Mouse (Mus musculus): ENCODE measurements around the gene Sorbs2. TPM values are rescaled to one million over a fixed set of nuclear protein-coding genes. Genes with fewer than 3 reads are reported as not detected.
"Not testable (repeated sequence)": the region's sequence is repeated elsewhere in the genome, so short reads cannot be mapped to it uniquely, and the experiment has no call there.

Sorbs2 gene
- polyA plus RNA-seq, 1 experiment from 2014 or later: 476 TPM

DNA sequence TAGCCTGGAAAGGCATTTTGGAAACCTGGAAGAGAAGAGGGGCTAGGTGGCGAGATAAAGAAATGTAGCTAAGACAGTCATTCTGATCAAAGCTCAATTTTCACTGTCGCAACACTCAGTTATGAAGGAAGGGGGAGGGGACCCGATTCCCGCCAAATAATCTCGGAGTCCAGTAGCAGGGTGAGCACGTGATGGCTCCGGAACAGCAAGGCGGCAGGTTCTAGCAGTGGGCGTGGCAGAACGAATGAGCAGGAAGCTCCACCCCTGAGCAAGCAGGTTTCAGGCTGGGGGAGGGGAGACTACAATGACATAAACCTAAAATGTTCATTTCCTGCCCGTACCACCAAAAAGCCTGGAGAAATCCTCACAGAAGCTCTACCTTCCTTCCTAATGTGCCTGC is 364.0 kb downstream of the Sorbs2 start:
- not testable (repeated sequence) for H3K36me3 ChIP-seq (ENCODE audit: control insufficient read depth, insufficient read depth, low read length); H3K9ac ChIP-seq (ENCODE audit: low read length); H3K9me3 ChIP-seq (ENCODE audit: control insufficient read depth, low read length); ATAC-seq (ENCODE audit: insufficient number of reproducible peaks, insufficient read depth, low FRiP score, low read depth); H3K4me2 ChIP-seq (ENCODE audit: low read length); H3K4me3 ChIP-seq (ENCODE audit: control insufficient read depth in 1 of 2, insufficient read depth in 1 of 2, low read depth in 1 of 2, low read length in 2 of 2); H3K27me3 ChIP-seq (ENCODE audit: control insufficient read depth, insufficient read depth, low read length)
- Histone ChIP-seq H3K4me1 (ENCODE audit: control insufficient read depth in 2 of 2, insufficient read depth in 2 of 2, low read length in 2 of 2) (peaks cover 13 to 14% of the 10 kb centered on the region in 2 experiments; a peak in 3 of 4 replicates), H3K27ac (replicated peaks in 1 of 2; ENCODE audit: control insufficient read depth in 1 of 2, insufficient read depth in 1 of 2, low read depth in 2 of 2, low read length in 2 of 2) (peak overlapping the region; percentile 30 to 61; a peak in 3 of 4 replicates)
- WGBS: 64% methylated on average over 10 of the region's 11 CpGs

DNA sequence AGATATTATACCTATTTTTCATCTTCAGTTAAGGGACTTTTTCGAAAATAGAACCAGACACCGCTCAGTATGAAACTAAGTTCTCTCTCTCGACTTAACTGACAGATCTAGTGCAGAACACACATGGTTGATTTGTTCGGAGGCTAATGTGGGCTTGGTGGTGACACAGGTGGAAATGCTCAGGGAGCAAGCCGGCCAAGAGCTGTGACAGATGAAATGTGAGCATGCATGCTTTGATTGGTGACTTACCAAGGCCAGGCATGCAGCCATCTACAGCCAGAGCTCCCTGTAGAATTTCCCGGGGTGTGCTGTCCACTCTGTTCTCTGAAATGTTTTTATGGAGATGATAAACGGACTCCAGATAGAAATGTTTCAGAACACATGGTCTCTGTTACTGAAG is 364.5 kb downstream of the Sorbs2 start:
- ATAC-seq (ENCODE audit: insufficient number of reproducible peaks, insufficient read depth, low FRiP score, low read depth): no peak
- no peak overlapping the region for H3K9ac ChIP-seq (ENCODE audit: low read length)
- H3K27me3 ChIP-seq (ENCODE audit: control insufficient read depth, insufficient read depth, low read length): no peaks in the 10 kb centered on the region
- H3K4me2 ChIP-seq (ENCODE audit: low read length): no peak overlapping the region
- no peaks in the 10 kb centered on the region for H3K9me3 ChIP-seq (ENCODE audit: control insufficient read depth, low read length)
- H3K36me3 ChIP-seq (ENCODE audit: control insufficient read depth, insufficient read depth, low read length): no peaks in the 10 kb centered on the region
- peak overlapping the region; percentile 42 to 61; a peak in 3 of 4 replicates for H3K27ac ChIP-seq (replicated peaks in 1 of 2; ENCODE audit: control insufficient read depth in 1 of 2, insufficient read depth in 1 of 2, low read depth in 2 of 2, low read length in 2 of 2)
- WGBS: 47% methylated on average over 7 of the region's 7 CpGs
- no peak overlapping the region for H3K4me3 ChIP-seq (ENCODE audit: control insufficient read depth in 1 of 2, insufficient read depth in 1 of 2, low read depth in 1 of 2, low read length in 2 of 2)
- H3K4me1 ChIP-seq (ENCODE audit: control insufficient read depth in 2 of 2, insufficient read depth in 2 of 2, low read length in 2 of 2): peaks cover 13 to 14% of the 10 kb centered on the region in 2 experiments; a peak in 3 of 4 replicates

DNA sequence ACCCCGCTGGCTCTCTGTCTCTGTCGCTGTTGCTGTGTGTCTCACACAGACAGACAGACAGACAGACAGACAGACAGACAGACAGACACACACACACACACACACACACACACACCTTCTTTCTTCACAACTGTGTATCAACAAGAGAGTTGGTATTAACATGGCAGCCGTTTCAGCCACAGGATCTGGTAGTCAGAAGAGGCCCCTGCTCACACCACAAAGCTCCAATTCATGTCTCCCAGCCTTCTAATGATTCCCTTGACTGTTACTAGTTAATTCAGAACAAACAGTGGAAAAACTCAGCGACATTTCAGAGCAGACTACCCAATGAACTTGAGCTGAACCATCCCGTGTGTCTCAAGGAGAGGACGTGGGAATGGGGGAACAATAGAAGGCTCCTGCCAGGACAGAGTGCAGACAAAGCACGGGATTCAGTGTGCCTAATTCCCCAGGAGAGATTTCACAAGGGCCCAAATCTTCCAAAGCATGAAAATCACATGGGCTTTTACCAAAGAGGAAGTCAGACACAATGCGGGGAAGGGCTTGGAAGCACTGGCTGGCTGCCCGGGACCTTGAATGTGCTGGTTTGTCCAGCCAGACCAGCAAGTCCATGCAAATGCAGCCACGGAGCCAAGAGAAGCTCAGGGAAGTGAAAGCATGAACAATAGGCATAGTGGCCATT is 367.5 kb downstream of the Sorbs2 start:
- WGBS: 37% methylated on average over 10 of the region's 10 CpGs
- peak overlapping the region; percentile 90 to 96 for H3K27ac ChIP-seq (replicated peaks in 1 of 2; ENCODE audit: control insufficient read depth in 1 of 2, insufficient read depth in 1 of 2, low read depth in 2 of 2, low read length in 2 of 2)
- no peaks in the 10 kb centered on the region for H3K36me3 ChIP-seq (ENCODE audit: control insufficient read depth, insufficient read depth, low read length)
- H3K4me2 ChIP-seq (ENCODE audit: low read length): peak overlapping the region; percentile 7; the same call in 1 of the 2 replicates
- H3K27me3 ChIP-seq (ENCODE audit: control insufficient read depth, insufficient read depth, low read length): no peaks in the 10 kb centered on the region
- 0 out of 2 replicates have a peak, but pooled peaks cover 4% of the 10 kb centered on the region for H3K9me3 ChIP-seq (ENCODE audit: control insufficient read depth, low read length)
- peak; percentile 80 for ATAC-seq (ENCODE audit: insufficient number of reproducible peaks, insufficient read depth, low FRiP score, low read depth)
- H3K9ac ChIP-seq (ENCODE audit: low read length): 0 out of 2 replicates have a peak overlapping the region, but pooled peaks have one; percentile 0
- peaks cover 13 to 14% of the 10 kb centered on the region in 2 experiments; a peak in 3 of 4 replicates for H3K4me1 ChIP-seq (ENCODE audit: control insufficient read depth in 2 of 2, insufficient read depth in 2 of 2, low read length in 2 of 2)
- H3K4me3 ChIP-seq (ENCODE audit: control insufficient read depth in 1 of 2, insufficient read depth in 1 of 2, low read depth in 1 of 2, low read length in 2 of 2): no peak overlapping the region

- ATAC-seq (ENCODE audit: insufficient number of reproducible peaks, insufficient read depth, low FRiP score, low read depth): no peak
- Histone ChIP-seq H3K9me3 (ENCODE audit: control insufficient read depth, low read length) (0 out of 2 replicates have a peak, but pooled peaks cover 7% of the 10 kb centered on the region), H3K9ac (ENCODE audit: low read length) (no peak overlapping the region), H3K27me3 (ENCODE audit: control insufficient read depth, insufficient read depth, low read length) (no peaks in the 10 kb centered on the region), H3K4me1 (ENCODE audit: control insufficient read depth in 2 of 2, insufficient read depth in 2 of 2, low read length in 2 of 2) (peaks cover 13 to 14% of the 10 kb centered on the region in 2 experiments; a peak in 3 of 4 replicates), H3K4me3 (ENCODE audit: control insufficient read depth in 1 of 2, insufficient read depth in 1 of 2, low read depth in 1 of 2, low read length in 2 of 2) (no peak overlapping the region), H3K27ac (replicated peaks in 1 of 2; ENCODE audit: control insufficient read depth in 1 of 2, insufficient read depth in 1 of 2, low read depth in 2 of 2, low read length in 2 of 2) (0 out of 4 replicates have a peak overlapping the region, but pooled peaks of 1 of the 2 experiments have one; percentile 5), H3K4me2 (ENCODE audit: low read length) (no peak overlapping the region), H3K36me3 (ENCODE audit: control insufficient read depth, insufficient read depth, low read length) (no peaks in the 10 kb centered on the region)
- WGBS: 83% methylated on average over 5 of the region's 5 CpGs
Measured at GRCm38 (mm10) chr8:45876397-45876796, 368.8 kb downstream of the Sorbs2 start.

Other genes starting within 250 kb of the Sorbs2 start
- gene F11, start 245.8 kb upstream of the Sorbs2 start, polyA plus RNA-seq (2014; fragmentation: Nextera tagmentation; extraction: Ambion mirVana): not detected in 2 replicates
- gene Klkb1, start 212.9 kb upstream of the Sorbs2 start, polyA plus RNA-seq (2014; fragmentation: Nextera tagmentation; extraction: Ambion mirVana): not detected in 2 replicates
- gene Gm45753, start 199.3 kb upstream of the Sorbs2 start, polyA plus RNA-seq (2014; fragmentation: Nextera tagmentation; extraction: Ambion mirVana): not detected in 2 replicates
- gene Cyp4v3, start 174.6 kb upstream of the Sorbs2 start, polyA plus RNA-seq (2014; fragmentation: Nextera tagmentation; extraction: Ambion mirVana): 0.76 and 1.1 TPM in 2 replicates
- gene Fam149a, start 125.5 kb upstream of the Sorbs2 start, polyA plus RNA-seq (2014; fragmentation: Nextera tagmentation; extraction: Ambion mirVana): 3.6 and 4.2 TPM in 2 replicates
- gene Tlr3, start 96.7 kb upstream of the Sorbs2 start, polyA plus RNA-seq (2014; fragmentation: Nextera tagmentation; extraction: Ambion mirVana): 3.0 and 3.3 TPM in 2 replicates